Mouse (Mus musculus) G1E (cell line): ENCODE measurements around the gene Sun1.

ENCODE experiments used
- CTCF ChIP-seq: IDR thresholded peaks from 2 replicates; pipeline ENCODE4 v1.5.1; 2012; ENCODE audit warnings: low read depth, low read length, inconsistent platforms, mixed read lengths
- GATA1 ChIP-seq: IDR thresholded peaks from 2 replicates; pipeline ENCODE4 v1.6.1; 2012; ENCODE audit warnings: borderline replicate concordance, low read length, inconsistent platforms, mixed read lengths
- GATA2 ChIP-seq: IDR thresholded peaks from 2 replicates; pipeline ENCODE4 v1.6.1; 2012; ENCODE audit warnings: low read depth, low read length, inconsistent platforms, borderline replicate concordance
- POLR2AphosphoS5 ChIP-seq: IDR thresholded peaks from 2 replicates; pipeline ENCODE4 v1.6.1; 2012; ENCODE audit warnings: low read depth, low read length, inconsistent platforms; ENCODE audit not compliant: insufficient replicate concordance
- TAL1 ChIP-seq: conservative IDR thresholded peaks from 2 replicates; pipeline ENCODE4 v1.6.1; 2012; ENCODE audit warnings: low read depth, low read length, inconsistent platforms, mixed read lengths

- no peak for TF ChIP-seq GATA1
- no peak for TF ChIP-seq CTCF
- no peak for TF ChIP-seq POLR2AphosphoS5
- TF ChIP-seq TAL1 = no peak
- no peak for TF ChIP-seq GATA2
Observed at GRCm38 (mm10) chr5:139271994-139272554, 71.6 kb downstream of the Sun1 start.
